Mouse (Mus musculus): ENCODE measurements around the gene Edrf1. TPM values are rescaled to one million over a fixed set of nuclear protein-coding genes. Genes with fewer than 3 reads are reported as not detected.

Edrf1 gene
- total and polyA plus RNA-seq, 3 experiments: 6.2 to 61.4 (median 36.3) TPM

GRCm38 (mm10) chr7:133604427-133605081 is 32.8 kb upstream of the Edrf1 start:
- H3K9me3 ChIP-seq (replicated peaks): no peaks in the 10 kb centered on the region
- ATAC-seq (ENCODE audit: extremely low read depth, insufficient number of reproducible peaks, low FRiP score, poor library complexity, severe bottlenecking) (no peak), DNase-seq (ENCODE audit: low spot score) (no peak)
- H3K4me3 ChIP-seq (ENCODE audit: low read depth, low read length): no peak overlapping the region
- no peaks in the 10 kb centered on the region for H3K27me3 ChIP-seq (ENCODE audit: insufficient read depth, low read length)
- no peaks in the 10 kb centered on the region for H3K36me3 ChIP-seq (replicated peaks)
- TF ChIP-seq POLR2AphosphoS5 (IDR thresholded peaks at IDR 0.05; ENCODE audit: insufficient replicate concordance, low read depth, low read length) (no peak), GATA1 (IDR thresholded peaks at IDR 0.05; ENCODE audit: borderline replicate concordance, low read length) (no peak), CTCF (IDR thresholded peaks at IDR 0.05; ENCODE audit: low read depth, low read length) (no peak), GATA2 (IDR thresholded peaks at IDR 0.05; ENCODE audit: borderline replicate concordance, low read depth, low read length) (no peak), TAL1 (conservative IDR thresholded peaks at IDR 0.05; ENCODE audit: low read depth, low read length) (no peak)
- peaks cover 5% of the 10 kb centered on the region; the same call in 1 of the 2 replicates for H3K4me1 ChIP-seq (ENCODE audit: insufficient read depth, low read depth, low read length)

- no peaks in the 10 kb centered on the region for H3K9me3 ChIP-seq (replicated peaks)
- no peak for DNase-seq (ENCODE audit: low spot score)
- H3K4me1 ChIP-seq (ENCODE audit: insufficient read depth, low read depth, low read length): peaks cover 5% of the 10 kb centered on the region; the same call in 1 of the 2 replicates
- H3K36me3 ChIP-seq (replicated peaks): no peaks in the 10 kb centered on the region
- ATAC-seq (ENCODE audit: extremely low read depth, insufficient number of reproducible peaks, low FRiP score, poor library complexity, severe bottlenecking): no peak
- no peaks in the 10 kb centered on the region for H3K27me3 ChIP-seq (ENCODE audit: insufficient read depth, low read length)
- TF ChIP-seq TAL1 (conservative IDR thresholded peaks at IDR 0.05; ENCODE audit: low read depth, low read length) (no peak), POLR2AphosphoS5 (IDR thresholded peaks at IDR 0.05; ENCODE audit: insufficient replicate concordance, low read depth, low read length) (no peak), CTCF (IDR thresholded peaks at IDR 0.05; ENCODE audit: low read depth, low read length) (no peak), GATA2 (IDR thresholded peaks at IDR 0.05; ENCODE audit: borderline replicate concordance, low read depth, low read length) (no peak), GATA1 (IDR thresholded peaks at IDR 0.05; ENCODE audit: borderline replicate concordance, low read length) (no peak)
- H3K4me3 ChIP-seq (ENCODE audit: low read depth, low read length): no peak overlapping the region
These were observed 30.0 kb upstream of the Edrf1 start for GRCm38 (mm10) chr7:133607331-133607730.

GRCm38 (mm10) chr7:133607883-133608575 is 29.3 kb upstream of the Edrf1 start:
- ATAC-seq (ENCODE audit: extremely low read depth, insufficient number of reproducible peaks, low FRiP score, poor library complexity, severe bottlenecking): no peak
- TF ChIP-seq POLR2AphosphoS5 (IDR thresholded peaks at IDR 0.05; ENCODE audit: insufficient replicate concordance, low read depth, low read length): no peak
- TF ChIP-seq GATA2 (IDR thresholded peaks at IDR 0.05; ENCODE audit: borderline replicate concordance, low read depth, low read length): no peak
- no peak for TF ChIP-seq GATA1 (IDR thresholded peaks at IDR 0.05; ENCODE audit: borderline replicate concordance, low read length)
- no peak for TF ChIP-seq TAL1 (conservative IDR thresholded peaks at IDR 0.05; ENCODE audit: low read depth, low read length)
- no peak for TF ChIP-seq CTCF (IDR thresholded peaks at IDR 0.05; ENCODE audit: low read depth, low read length)
- H3K27me3 ChIP-seq (ENCODE audit: insufficient read depth, low read length): no peaks in the 10 kb centered on the region

GRCm38 (mm10) chr7:133608631-133609340 is 28.6 kb upstream of the Edrf1 start:
- H3K4me3 ChIP-seq (ENCODE audit: low read depth, low read length): no peak overlapping the region
- no peaks in the 10 kb centered on the region for H3K9me3 ChIP-seq (replicated peaks)
- peaks cover 5% of the 10 kb centered on the region; the same call in 1 of the 2 replicates for H3K4me1 ChIP-seq (ENCODE audit: insufficient read depth, low read depth, low read length)
- no peak for TF ChIP-seq CTCF (IDR thresholded peaks at IDR 0.05; ENCODE audit: low read depth, low read length)
- TF ChIP-seq GATA2 (IDR thresholded peaks at IDR 0.05; ENCODE audit: borderline replicate concordance, low read depth, low read length): no peak
- H3K27me3 ChIP-seq (ENCODE audit: insufficient read depth, low read length): no peaks in the 10 kb centered on the region
- no peaks in the 10 kb centered on the region for H3K36me3 ChIP-seq (replicated peaks)
- no peak for ATAC-seq (ENCODE audit: extremely low read depth, insufficient number of reproducible peaks, low FRiP score, poor library complexity, severe bottlenecking)
- no peak for DNase-seq (ENCODE audit: low spot score)

More at GRCm38 (mm10) chr7:133607883-133608575, 29.3 kb upstream of the Edrf1 start:
- no peak overlapping the region for H3K4me3 ChIP-seq (ENCODE audit: low read depth, low read length)
- DNase-seq (ENCODE audit: low spot score): no peak
- no peaks in the 10 kb centered on the region for H3K36me3 ChIP-seq (replicated peaks)
- no peaks in the 10 kb centered on the region for H3K9me3 ChIP-seq (replicated peaks)
- H3K4me1 ChIP-seq (ENCODE audit: insufficient read depth, low read depth, low read length): peaks cover 5% of the 10 kb centered on the region; the same call in 1 of the 2 replicates

- H3K9me3 ChIP-seq (replicated peaks): no peaks in the 10 kb centered on the region
- H3K4me1 ChIP-seq (ENCODE audit: insufficient read depth, low read depth, low read length): peaks cover 5% of the 10 kb centered on the region; the same call in 1 of the 2 replicates
- H3K36me3 ChIP-seq (replicated peaks): no peaks in the 10 kb centered on the region
- no peak for TF ChIP-seq POLR2AphosphoS5 (IDR thresholded peaks at IDR 0.05; ENCODE audit: insufficient replicate concordance, low read depth, low read length)
- TF ChIP-seq GATA1 (IDR thresholded peaks at IDR 0.05; ENCODE audit: borderline replicate concordance, low read length): no peak
- TF ChIP-seq TAL1 (conservative IDR thresholded peaks at IDR 0.05; ENCODE audit: low read depth, low read length): no peak
- TF ChIP-seq GATA2 (IDR thresholded peaks at IDR 0.05; ENCODE audit: borderline replicate concordance, low read depth, low read length): no peak
- no peak for TF ChIP-seq CTCF (IDR thresholded peaks at IDR 0.05; ENCODE audit: low read depth, low read length)
- ATAC-seq (ENCODE audit: extremely low read depth, insufficient number of reproducible peaks, low FRiP score, poor library complexity, severe bottlenecking): no peak
- no peak for DNase-seq (ENCODE audit: low spot score)
- H3K27me3 ChIP-seq (ENCODE audit: insufficient read depth, low read length): 0 out of 2 replicates have a peak, but pooled peaks cover 3% of the 10 kb centered on the region
- H3K4me3 ChIP-seq (ENCODE audit: low read depth, low read length): no peak overlapping the region
These were observed 27.8 kb upstream of the Edrf1 start for GRCm38 (mm10) chr7:133609585-133609984.

- Histone ChIP-seq H3K9me3 (replicated peaks) (no peaks in the 10 kb centered on the region), H3K36me3 (replicated peaks) (no peaks in the 10 kb centered on the region), H3K4me3 (ENCODE audit: low read depth, low read length) (no peak overlapping the region), H3K27me3 (ENCODE audit: insufficient read depth, low read length) (peaks cover 6% of the 10 kb centered on the region; the same call in 1 of the 2 replicates), H3K4me1 (ENCODE audit: insufficient read depth, low read depth, low read length) (peaks cover 3% of the 10 kb centered on the region; the same call in 1 of the 2 replicates)
- DNase-seq (ENCODE audit: low spot score) (no peak), ATAC-seq (ENCODE audit: extremely low read depth, insufficient number of reproducible peaks, low FRiP score, poor library complexity, severe bottlenecking) (no peak)
- no peak for TF ChIP-seq CTCF (IDR thresholded peaks at IDR 0.05; ENCODE audit: low read depth, low read length)
- TF ChIP-seq GATA2 (IDR thresholded peaks at IDR 0.05; ENCODE audit: borderline replicate concordance, low read depth, low read length): no peak
- no peak for TF ChIP-seq POLR2AphosphoS5 (IDR thresholded peaks at IDR 0.05; ENCODE audit: insufficient replicate concordance, low read depth, low read length)
- no peak for TF ChIP-seq TAL1 (conservative IDR thresholded peaks at IDR 0.05; ENCODE audit: low read depth, low read length)
- TF ChIP-seq GATA1 (IDR thresholded peaks at IDR 0.05; ENCODE audit: borderline replicate concordance, low read length): no peak
These were observed 24.4 kb upstream of the Edrf1 start for GRCm38 (mm10) chr7:133612981-133613380.
